Mouse (Mus musculus) adrenal gland, adult 2 months (tissue): ENCODE data around the gene Top3b. TPM values are rescaled to one million over a fixed set of nuclear protein-coding genes. Genes with fewer than 3 reads are reported as not detected.
A peak's percentile ranks its signal among the peaks of the same experiment; 100 is the strongest.
"Not testable (repeated sequence)": the region's sequence is repeated elsewhere in the genome, so short reads cannot be mapped to it uniquely, and the experiment has no call there.

Experiments
- DNase-seq: peaks from one replicate; pipeline ENCODE4 v3.0.0; 2021
- polyA plus RNA-seq: library from polyadenylated mRNA; depleted of rRNA; stranded (reverse); fragments of >200 nt; gene quantifications from 2 replicates; pipeline ENCODE4 v1.2.3, GENCODE M21; 2012; rRNA removed
- total RNA-seq, 2 experiments: library from RNA; stranded (reverse); gene quantifications; 2 replicates each; pipeline ENCODE4 v1.2.3; 2021

Top3b gene
- total and polyA plus RNA-seq, 3 experiments, result 47.4 to 53.1 (median 51.5) TPM

DNA sequence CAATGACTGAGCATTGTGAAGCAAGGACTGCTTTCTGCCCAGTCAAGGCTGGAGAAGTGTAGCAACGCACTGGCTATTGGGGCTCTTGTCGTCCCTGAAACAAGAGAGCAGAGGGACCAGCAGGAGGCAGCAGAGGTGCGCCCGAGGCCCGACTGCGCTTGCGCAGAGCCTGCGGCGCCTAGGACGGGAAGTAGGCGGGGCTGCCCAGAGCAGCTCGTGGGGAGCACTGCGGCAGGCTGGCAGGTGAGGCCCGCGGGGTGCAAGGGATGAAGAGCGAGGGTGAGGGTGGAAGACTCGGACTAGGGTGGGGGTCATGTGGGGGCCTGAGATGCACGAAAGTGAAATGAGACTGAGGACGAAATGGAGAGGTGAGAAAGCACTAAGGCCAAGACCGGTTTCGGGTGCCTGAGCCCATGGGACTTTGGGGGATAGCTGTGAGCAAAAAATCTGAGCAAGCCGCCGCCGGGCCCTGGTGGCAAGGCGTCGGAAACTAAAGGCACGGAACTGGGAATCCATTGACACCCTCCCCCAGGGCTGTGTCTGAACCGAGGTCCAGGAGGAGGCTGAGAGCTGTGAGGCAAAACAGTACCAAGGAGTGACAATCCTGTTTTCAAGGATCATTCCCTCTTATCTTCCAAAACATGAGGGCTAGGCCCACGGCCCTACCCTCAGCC, 26.0 kb downstream of the Top3b start, which contains the start of gene Ppm1f:
Ppm1f (plus strand) TSS at position 88 of the 674 bp plus-strand sequence.
- peak; percentile 98 for DNase-seq

DNA sequence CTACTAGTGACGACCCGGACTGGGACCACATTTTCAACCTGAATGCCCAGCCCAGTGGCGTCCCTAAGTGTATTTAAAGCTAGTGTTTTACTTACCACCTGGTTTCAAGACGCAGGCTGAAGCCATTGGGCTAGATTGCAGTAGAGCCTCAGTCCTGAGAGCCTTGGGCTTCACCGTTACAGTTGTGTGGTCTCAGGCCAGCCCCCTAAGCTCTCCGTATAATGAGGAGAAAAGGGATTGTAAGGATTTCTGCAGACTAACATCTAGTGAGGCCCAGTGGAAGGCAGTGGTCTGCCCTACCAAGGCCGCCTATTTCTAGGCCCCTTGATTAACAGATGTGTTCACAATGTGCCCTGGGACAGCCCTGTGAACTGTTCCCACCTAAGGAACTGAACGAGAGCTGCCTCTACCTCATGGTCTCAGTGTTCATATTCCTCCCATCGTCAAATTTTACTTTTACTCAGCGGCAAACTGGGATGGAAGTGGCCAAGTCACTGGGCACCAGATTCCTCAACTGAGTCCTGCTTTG, 26.6 kb downstream of the Top3b start:
- no peak for DNase-seq

- DNase-seq, result no peak
Measured at GRCm38 (mm10) chr16:16902329-16902728, 31.8 kb downstream of the Top3b start.

DNA sequence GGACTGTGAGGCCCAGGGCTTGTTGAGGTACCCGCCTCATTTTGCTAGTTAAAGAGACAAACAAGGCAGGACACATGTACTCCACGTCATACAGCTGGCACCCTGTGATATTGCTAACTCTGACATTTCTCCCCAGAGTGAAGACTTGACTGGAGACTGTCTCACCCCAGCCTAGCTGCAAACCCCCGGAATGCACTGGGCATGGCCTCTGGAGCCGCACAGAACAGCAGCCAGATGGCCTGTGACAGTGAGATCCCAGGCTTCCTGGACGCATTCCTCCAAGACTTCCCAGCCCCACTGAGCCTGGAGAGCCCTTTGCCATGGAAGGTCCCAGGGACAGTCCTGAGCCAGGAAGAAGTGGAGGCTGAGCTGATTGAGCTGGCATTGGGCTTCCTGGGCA, 32.7 kb downstream of the Top3b start:
- no peak for DNase-seq

DNA sequence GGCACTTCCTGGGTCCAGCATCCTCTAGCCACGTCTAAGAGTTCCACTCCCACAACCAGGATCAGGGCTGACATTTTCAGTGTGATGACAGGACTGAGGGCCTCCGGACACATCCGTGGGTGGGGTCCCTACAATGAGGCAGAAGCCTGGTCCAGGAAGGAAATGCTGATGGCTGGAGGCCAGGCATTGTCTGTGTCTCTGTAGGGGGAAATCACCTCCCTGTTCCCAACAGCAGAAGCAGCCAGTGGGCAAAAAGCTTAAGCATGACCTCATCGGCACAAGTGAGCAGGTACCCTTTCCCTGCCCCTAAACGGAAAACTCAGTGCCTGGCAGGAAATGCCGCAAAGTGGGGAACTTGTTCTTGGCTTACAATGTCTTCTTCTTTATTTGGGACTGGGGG, 37.3 kb downstream of the Top3b start:
- peak; percentile 81 for DNase-seq

DNA sequence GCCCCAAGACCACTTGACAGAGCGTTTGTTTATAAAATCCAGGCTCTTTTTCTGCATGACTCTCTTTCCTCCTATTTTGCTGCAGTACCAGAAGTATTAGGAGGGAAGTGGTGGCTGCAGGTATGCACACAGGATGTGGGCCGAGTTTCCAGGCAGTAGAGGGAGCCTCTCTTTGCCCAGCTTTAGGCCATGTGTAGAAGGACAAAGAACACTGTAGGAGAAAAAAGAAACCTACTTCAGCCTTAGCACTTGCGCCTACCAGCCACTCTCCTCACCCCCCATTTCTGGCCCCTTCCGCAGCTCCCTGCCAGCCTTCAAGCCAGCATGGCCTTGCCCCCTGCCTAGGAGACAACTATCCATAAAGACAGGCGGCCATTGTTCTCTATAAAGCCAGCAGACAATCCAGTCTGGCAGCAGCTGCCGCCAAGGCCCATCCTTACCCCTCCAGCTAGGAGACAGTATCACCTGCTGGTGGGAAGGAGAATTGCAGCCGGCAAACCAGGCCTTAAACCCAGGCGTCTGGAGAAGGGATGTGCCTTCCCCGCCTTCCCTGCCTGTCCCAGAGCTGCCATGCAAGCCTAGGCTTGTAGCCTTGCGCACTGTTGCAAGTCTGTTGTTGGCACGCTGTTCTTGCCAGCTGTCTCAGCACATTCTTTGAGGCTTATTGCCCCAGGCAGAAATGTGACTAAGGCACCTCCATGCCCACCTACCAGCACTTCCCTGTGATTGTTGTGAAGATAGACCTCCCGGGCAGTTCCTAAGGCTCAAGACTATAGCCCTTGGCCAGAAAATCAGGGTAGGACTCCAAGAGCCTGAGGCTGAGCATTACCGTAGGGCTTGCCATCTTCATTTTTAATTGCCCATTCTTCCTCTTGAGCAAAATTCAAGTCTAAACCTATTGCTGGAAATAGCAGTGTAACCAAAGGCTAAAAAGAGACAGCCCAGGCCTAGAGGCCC, 41.4 kb downstream of the Top3b start:
- peak; percentile 83 for DNase-seq

GRCm38 (mm10) chr16:16913440-16913839, 42.9 kb downstream of the Top3b start:
- DNase-seq, result no peak

DNA sequence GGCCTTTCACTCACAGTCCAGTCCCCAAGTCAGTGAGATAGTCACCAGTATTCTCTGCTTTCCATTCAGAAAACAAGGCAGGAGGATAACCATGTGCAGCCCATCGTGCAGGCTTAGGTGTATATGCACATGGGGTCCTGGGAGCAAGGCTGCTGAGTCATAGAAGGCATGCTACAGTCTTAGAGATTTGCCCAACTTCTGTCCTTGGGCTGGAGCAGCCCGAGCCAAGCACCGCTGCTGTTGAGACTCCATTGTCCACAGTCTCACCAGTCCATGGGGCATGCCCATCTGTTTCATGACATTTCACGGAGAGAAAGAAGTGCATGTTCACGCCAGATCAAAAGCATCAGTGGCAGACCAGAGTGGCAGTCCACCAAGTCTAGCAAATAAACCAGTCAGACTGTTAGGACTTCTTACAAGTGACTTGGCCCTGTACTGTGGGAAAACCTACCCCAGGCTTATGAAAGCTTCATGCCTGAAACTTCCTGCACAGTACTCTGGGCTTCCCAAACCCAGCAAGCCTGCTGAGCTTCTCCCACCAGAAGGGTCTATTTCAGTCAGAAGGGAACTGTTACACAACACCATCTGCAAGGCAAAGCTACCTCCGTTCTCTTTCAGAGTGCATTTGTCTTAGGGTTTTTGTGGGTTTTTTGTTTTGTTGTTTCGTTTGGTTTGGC, 48.0 kb downstream of the Top3b start:
- DNase-seq, result peak; percentile 78

DNA sequence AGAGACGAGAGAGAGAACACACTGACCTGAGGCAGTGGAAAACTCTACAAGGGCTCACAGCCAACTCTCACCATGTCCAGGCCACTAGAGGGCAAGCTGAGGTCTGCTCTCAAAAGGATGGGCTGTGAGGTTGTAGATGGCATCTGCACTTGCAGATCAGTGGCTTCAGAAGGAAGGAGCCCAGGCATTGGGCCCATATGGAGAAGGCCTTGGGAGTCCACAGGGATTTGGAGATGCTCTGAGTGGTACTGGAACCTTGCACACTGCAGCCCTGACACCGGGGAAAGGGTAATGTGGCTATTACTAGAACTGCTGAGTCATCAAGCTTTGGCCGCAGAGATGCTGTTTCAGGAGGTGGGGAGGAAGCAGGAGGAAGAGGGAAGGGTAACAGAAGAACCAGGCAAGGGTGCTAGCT, 50.5 kb downstream of the Top3b start:
- peak; percentile 81 for DNase-seq

- peak; percentile 67 for DNase-seq
Measured at GRCm38 (mm10) chr16:16924481-16924880, 53.9 kb downstream of the Top3b start.

DNA sequence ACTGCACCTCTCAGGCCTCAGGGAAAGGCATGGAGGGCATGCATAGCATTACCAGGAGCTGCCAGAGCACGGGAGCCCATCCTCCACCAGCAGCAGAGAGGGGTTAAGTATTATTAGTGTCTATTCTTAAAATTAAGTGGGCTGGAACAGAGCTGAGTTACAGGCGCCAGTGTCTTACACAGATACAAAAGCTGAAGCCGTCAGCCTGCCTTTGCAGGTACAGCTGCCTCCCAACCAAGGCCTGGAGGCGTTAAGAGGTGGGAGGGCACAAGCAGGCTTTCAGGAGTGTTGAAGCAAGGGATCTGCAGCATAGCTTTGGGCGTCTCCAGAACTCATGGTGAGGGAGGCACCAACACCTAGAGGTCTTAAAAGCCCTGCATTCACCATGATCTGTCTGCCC, 56.0 kb downstream of the Top3b start:
- no peak for DNase-seq

GRCm38 (mm10) chr16:16928908-16929307, 58.4 kb downstream of the Top3b start:
- DNase-seq, result not testable (repeated sequence)

DNA sequence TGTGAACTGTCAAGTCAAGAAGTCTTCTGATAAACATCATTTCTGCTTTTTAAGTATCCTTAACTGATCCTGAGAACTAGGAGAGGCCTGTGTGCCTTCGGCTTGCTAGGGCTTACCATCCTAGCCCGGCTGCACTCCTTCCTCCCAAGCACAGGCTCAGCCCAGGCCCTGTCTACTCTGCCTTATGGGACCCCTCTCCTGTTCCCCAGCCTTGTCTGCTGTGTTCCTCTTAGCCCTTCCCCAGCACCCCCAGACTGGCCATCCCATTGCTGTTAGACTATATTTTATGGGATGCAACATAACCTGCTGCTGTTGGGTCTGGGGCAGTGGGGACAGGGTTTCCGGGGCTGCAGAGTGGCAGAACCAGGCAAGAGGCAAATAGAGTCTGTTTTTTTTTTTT, 59.8 kb downstream of the Top3b start:
- no peak for DNase-seq

DNA sequence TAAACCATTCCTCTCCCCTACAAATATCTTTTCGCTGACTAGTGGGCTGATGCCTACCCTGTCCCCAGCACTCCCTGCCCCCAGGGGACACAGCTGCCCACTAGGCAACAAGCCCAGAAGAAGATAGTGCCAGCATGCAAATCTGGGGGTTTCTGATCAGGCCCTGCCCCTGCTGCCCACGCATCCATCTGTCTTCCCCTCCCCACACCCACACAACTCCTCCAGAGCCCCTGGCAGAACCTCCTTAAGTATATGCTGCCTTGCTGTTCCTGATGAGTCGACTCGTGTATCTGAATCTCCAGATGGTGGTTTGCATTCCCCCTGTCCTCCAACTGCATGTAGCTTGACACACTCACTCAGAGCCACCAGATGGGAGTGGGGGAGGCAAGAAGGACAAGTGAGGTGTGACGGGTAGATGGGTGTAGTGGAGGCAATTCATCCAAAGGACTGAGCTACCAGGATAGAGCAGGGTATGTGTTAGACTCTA, 60.3 kb downstream of the Top3b start:
- DNase-seq, result no peak

GRCm38 (mm10) chr16:16939543-16939942, 69.0 kb downstream of the Top3b start:
- no peak for DNase-seq

DNA sequence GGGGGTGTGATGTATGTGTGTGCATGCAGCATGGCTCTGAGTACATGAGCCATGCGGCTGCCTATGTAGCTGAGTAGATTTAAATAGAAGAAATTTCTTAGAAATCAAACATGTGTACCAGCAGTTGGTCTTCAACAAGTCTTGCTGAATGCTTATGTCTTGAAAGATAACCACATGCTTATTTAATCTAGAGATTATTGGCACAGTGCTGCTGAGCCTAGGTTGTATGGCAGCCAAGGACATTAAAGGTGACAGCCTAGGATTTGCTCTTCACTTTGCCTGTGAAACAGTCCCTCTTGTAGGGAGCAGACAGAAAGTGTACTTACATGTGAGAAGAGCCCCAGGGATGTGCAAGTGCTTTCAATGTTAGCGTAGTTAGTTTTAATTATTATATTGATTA, 70.5 kb downstream of the Top3b start:
- no peak for DNase-seq

Other genes with a start within 250 kb of the Top3b start
- not detected for gene Olfr19, start 194.3 kb upstream of the Top3b start, total RNA-seq
- gene Olfr19, start 194.3 kb upstream of the Top3b start, polyA plus RNA-seq, result not detected in 2 replicates
- gene Spag6l, start 41.3 kb upstream of the Top3b start, total RNA-seq, result under 1 TPM; 0.31 to 0.35 TPM
- gene Spag6l, start 41.3 kb upstream of the Top3b start, polyA plus RNA-seq, result not detected in 2 replicates
- not detected for gene Igll1, start 6.8 kb upstream of the Top3b start, total RNA-seq
- not detected in 2 replicates for gene Igll1, start 6.8 kb upstream of the Top3b start, polyA plus RNA-seq
- under 1 TPM; 0.97 to 0.98 TPM for gene Vpreb1, start 107 bp downstream of the Top3b start, total RNA-seq
- gene Vpreb1, start 107 bp downstream of the Top3b start, polyA plus RNA-seq, result 4.7 and 4.8 TPM in 2 replicates
- 10 to 100 TPM; 39.2 to 48.9 TPM for gene Ppm1f, start 25.7 kb downstream of the Top3b start, total RNA-seq
- gene Ppm1f, start 25.7 kb downstream of the Top3b start, polyA plus RNA-seq, result 15.4 and 18.9 TPM in 2 replicates
- 100 to 1,000 TPM; 178 to 206 TPM for gene Mapk1, start 112.6 kb downstream of the Top3b start, total RNA-seq
- gene Mapk1, start 112.6 kb downstream of the Top3b start, polyA plus RNA-seq, result 45.2 and 62.7 TPM in 2 replicates
- 1 to 10 TPM; 6.6 TPM for gene Ypel1, start 199.0 kb downstream of the Top3b start, total RNA-seq
- 8.3 and 10.0 TPM in 2 replicates for gene Ypel1, start 199.0 kb downstream of the Top3b start, polyA plus RNA-seq
- 10 to 100 TPM; 80.3 to 98.6 TPM for gene Ppil2, start 240.5 kb downstream of the Top3b start, total RNA-seq
- 75.6 and 87.1 TPM in 2 replicates for gene Ppil2, start 240.5 kb downstream of the Top3b start, polyA plus RNA-seq